In genomic region chr7:126396298-126397119, GRCm38 (mm10) we compare ENCODE assay signal across 8 mouse cellular contexts. TPM values are rescaled to one million over a fixed set of nuclear protein-coding genes. Genes with fewer than 3 reads are reported as not detected.
DNase-seq lines count a peak whose midpoint lies in the region; ATAC-seq and TF ChIP-seq lines count a peak whose summit lies in the region.

Nfatc2ip (minus strand) TSS chr7:126396737.

- no peaks in the 10 kb centered on the region for H3K9me3 ChIP-seq in embryonic facial prominence, embryonic 13.5 days
- no peaks in the 10 kb centered on the region for H3K9me3 ChIP-seq in limb, embryonic 12.5 days
- H3K9me3 ChIP-seq in midbrain, embryonic 15.5 days, result no peaks in the 10 kb centered on the region

- peak; percentile 47 for TF ChIP-seq POLR2A in kidney, adult 2 months (IDR thresholded peaks at IDR 0.05; ENCODE audit: low read depth, low read length)
- peak; percentile 78 for TF ChIP-seq POLR2A in spleen, adult 2 months (IDR thresholded peaks at IDR 0.05; ENCODE audit: low read depth, low read length)

- WGBS in embryonic facial prominence, embryonic 13.5 days, result under 1% methylated on average over 59 of the region's 59 CpGs
- WGBS in kidney, adult 2 months, result under 1% methylated on average over 59 of the region's 59 CpGs
- WGBS in limb, embryonic 12.5 days, result under 1% methylated on average over 59 of the region's 59 CpGs
- WGBS in midbrain, embryonic 15.5 days, result under 1% methylated on average over 59 of the region's 59 CpGs
- WGBS in spleen, adult 2 months, result under 1% methylated on average over 59 of the region's 59 CpGs

- H3K9ac ChIP-seq in embryonic facial prominence, embryonic 13.5 days, result peak within 1 kb of the TSS; percentile 89
- H3K9ac ChIP-seq in limb, embryonic 12.5 days (replicated peaks), result peak within 1 kb of the TSS; percentile 79
- peak within 1 kb of the TSS; percentile 80 for H3K9ac ChIP-seq in midbrain, embryonic 15.5 days

- peaks cover 13% of the 10 kb centered on the region; the same call in 1 of the 2 replicates for H3K4me1 ChIP-seq in embryonic facial prominence, embryonic 13.5 days
- no peaks in the 10 kb centered on the region; the same call in 1 of the 2 replicates for H3K4me1 ChIP-seq in kidney, adult 2 months (ENCODE audit: control insufficient read depth, insufficient read depth, low read length)
- peaks cover 9% of the 10 kb centered on the region for H3K4me1 ChIP-seq in limb, embryonic 12.5 days (replicated peaks)
- H3K4me1 ChIP-seq in midbrain, embryonic 15.5 days, result peaks cover 14% of the 10 kb centered on the region
- H3K4me1 ChIP-seq in spleen, adult 2 months (ENCODE audit: control insufficient read depth, insufficient read depth, insufficient read length), result no peaks in the 10 kb centered on the region; the same call in 1 of the 2 replicates

- H3K27me3 ChIP-seq in embryonic facial prominence, embryonic 13.5 days, result no peaks in the 10 kb centered on the region
- no peaks in the 10 kb centered on the region for H3K27me3 ChIP-seq in kidney, adult 2 months (replicated peaks; ENCODE audit: control insufficient read depth, insufficient read depth, low read length)
- no peaks in the 10 kb centered on the region for H3K27me3 ChIP-seq in limb, embryonic 12.5 days
- H3K27me3 ChIP-seq in midbrain, embryonic 15.5 days (replicated peaks), result no peaks in the 10 kb centered on the region
- no peaks in the 10 kb centered on the region for H3K27me3 ChIP-seq in spleen, adult 2 months (ENCODE audit: control insufficient read depth, insufficient read depth, low read length)

- peak; percentile 94 for DNase-seq in 3134 (ENCODE audit: extremely low read depth, insufficient read length, low spot score)
- DNase-seq in adrenal gland, postnatal 36 days, result peak; percentile 88 to 89
- peak; percentile 98 to 99 for DNase-seq in heart, adult 18-20 months
- peak; percentile 99 for DNase-seq in kidney, adult 2 months
- peak; percentile 85 to 98 for DNase-seq in spleen, adult 2 months (ENCODE audit: low read depth in 1 of 2, low spot score in 2 of 2)

- ATAC-seq in embryonic facial prominence, embryonic 13.5 days (ENCODE audit: insufficient number of reproducible peaks, insufficient read depth, low FRiP score, low TSS enrichment, low read depth), result peak; percentile 100
- ATAC-seq in limb, embryonic 12.5 days (ENCODE audit: insufficient number of reproducible peaks, insufficient read depth, low FRiP score, low TSS enrichment, low read depth), result peak; percentile 100
- peak; percentile 100 for ATAC-seq in midbrain, embryonic 15.5 days (replicated peaks)

- H3K36me3 ChIP-seq in embryonic facial prominence, embryonic 13.5 days, result peaks cover 7% of the 10 kb centered on the region
- no peaks in the 10 kb centered on the region for H3K36me3 ChIP-seq in kidney, adult 2 months (ENCODE audit: control insufficient read depth, insufficient read depth, low read length)
- peaks cover 4% of the 10 kb centered on the region; the same call in 1 of the 2 replicates for H3K36me3 ChIP-seq in limb, embryonic 12.5 days
- H3K36me3 ChIP-seq in midbrain, embryonic 15.5 days (replicated peaks), result no peaks in the 10 kb centered on the region
- no peaks in the 10 kb centered on the region for H3K36me3 ChIP-seq in spleen, adult 2 months (ENCODE audit: control insufficient read depth, insufficient read depth, low read length)

- H3K27ac ChIP-seq in embryonic facial prominence, embryonic 13.5 days, result no peak within 1 kb of the TSS
- H3K27ac ChIP-seq in kidney, adult 2 months (ENCODE audit: insufficient read depth, low read depth, low read length), result no peak within 1 kb of the TSS
- H3K27ac ChIP-seq in limb, embryonic 12.5 days, result peak within 1 kb of the TSS; percentile 29; the same call in 1 of the 2 replicates
- peak within 1 kb of the TSS; percentile 77 for H3K27ac ChIP-seq in midbrain, embryonic 15.5 days
- H3K27ac ChIP-seq in spleen, adult 2 months (ENCODE audit: insufficient read depth, low read length), result peak within 1 kb of the TSS; percentile 40; the same call in 1 of the 2 replicates

- no peak for TF ChIP-seq CTCF in kidney, adult 2 months (conservative IDR thresholded peaks at IDR 0.05; ENCODE audit: insufficient read depth, insufficient read length, low read depth, low read length)
- TF ChIP-seq CTCF in spleen, adult 2 months (IDR thresholded peaks at IDR 0.05; ENCODE audit: extremely low read depth, insufficient read depth, insufficient read length, insufficient replicate concordance), result no peak

- H3K4me2 ChIP-seq in embryonic facial prominence, embryonic 13.5 days, result peak within 1 kb of the TSS; percentile 85
- H3K4me2 ChIP-seq in limb, embryonic 12.5 days, result peak within 1 kb of the TSS; percentile 87
- peak within 1 kb of the TSS; percentile 92 for H3K4me2 ChIP-seq in midbrain, embryonic 15.5 days

- H3K4me3 ChIP-seq in embryonic facial prominence, embryonic 13.5 days, result peak within 1 kb of the TSS; percentile 92
- peak within 1 kb of the TSS; percentile 80 for H3K4me3 ChIP-seq in kidney, adult 2 months (ENCODE audit: insufficient read depth, low read depth, low read length)
- peak within 1 kb of the TSS; percentile 93 for H3K4me3 ChIP-seq in limb, embryonic 12.5 days (replicated peaks)
- peak within 1 kb of the TSS; percentile 86 for H3K4me3 ChIP-seq in midbrain, embryonic 15.5 days
- H3K4me3 ChIP-seq in spleen, adult 2 months (ENCODE audit: extremely low read depth, insufficient read depth, insufficient read length), result peak within 1 kb of the TSS; percentile 82

RNA-seq across cellular contexts. Expression of gene Nfatc2ip, which starts in this region (rescaled TPM):
- 1 to 10 TPM; 6.5 TPM for total RNA-seq in adrenal gland, postnatal 36 days (2021)
- 2.9 and 3.1 TPM in 2 replicates for polyA plus RNA-seq in embryonic facial prominence, embryonic 13.5 days (2015; fragmentation: Nextera tagmentation; extraction: Ambion mirVana)
- 1 to 10 TPM; 3.8 to 3.9 TPM for total RNA-seq in heart, adult 18-20 months (2021)
- polyA plus RNA-seq in kidney, adult 2 months (2012; rRNA removed), result 3.5 and 3.9 TPM in 2 replicates
- 2.9 and 3.2 TPM in 2 replicates for polyA plus RNA-seq in limb, embryonic 12.5 days (2016; fragmentation: Nextera tagmentation; extraction: Ambion mirVana)
- 2.2 and 2.6 TPM in 2 replicates for polyA plus RNA-seq in midbrain, embryonic 15.5 days (2015; fragmentation: Nextera tagmentation; extraction: Ambion mirVana)
- 9.0 and 10.7 TPM in 2 replicates for polyA plus RNA-seq in spleen, adult 2 months (2012; rRNA removed)

Comparison
In these comparisons a context has a peak if more than half of its experiments do, and no peak if none do; other contexts are left out.
1. H3K27ac ChIP-seq: peak in limb, embryonic 12.5 days (single experiment), midbrain, embryonic 15.5 days (single experiment) and spleen, adult 2 months (single experiment); none in embryonic facial prominence, embryonic 13.5 days (single experiment) and kidney, adult 2 months (single experiment).
2. Peak in every context shown above with its lines, with median percentiles within 50 percentile points of each other: DNase-seq, ATAC-seq, H3K4me2 ChIP-seq, H3K4me3 ChIP-seq and H3K9ac ChIP-seq.